Mouse (Mus musculus) midbrain, embryonic 13.5 days (tissue): Measurements from ENCODE around the gene Lmnb2. TPM values are rescaled to one million over a fixed set of nuclear protein-coding genes. Genes with fewer than 3 reads are reported as not detected.

Experiments used
- ATAC-seq: fragments of 200-750 bp; cut with Nextera tagmentation; 2 replicates; pipeline ENCODE4 v1.8.0; 2017; ENCODE audit warnings: mild to moderate bottlenecking, moderate TSS enrichment, moderate library complexity
- H3K27ac ChIP-seq: fragments of 300-500 bp; sonication (generic); 2 replicates; pipeline ENCODE4 v1.5.1; 2015; ENCODE audit warnings: inconsistent platforms, mild to moderate bottlenecking, moderate library complexity
- H3K27me3 ChIP-seq: fragments of 300-500 bp; sonication (generic); 2 replicates; pipeline ENCODE4 v1.6.1; 2015; ENCODE audit warnings: mild to moderate bottlenecking, inconsistent platforms
- H3K36me3 ChIP-seq: fragments of 300-500 bp; sonication (generic); 2 replicates; pipeline ENCODE4 v1.6.1; 2015; ENCODE audit warnings: mild to moderate bottlenecking, inconsistent platforms
- H3K4me1 ChIP-seq: fragments of 300-500 bp; sonication (generic); replicated peaks from 2 replicates; pipeline ENCODE4 v1.6.1; 2015; ENCODE audit warnings: inconsistent platforms
- H3K4me2 ChIP-seq: fragments of 300-500 bp; sonication (generic); replicated peaks from 2 replicates; pipeline ENCODE4 v1.6.1; 2015; ENCODE audit warnings: moderate library complexity, mild to moderate bottlenecking, inconsistent platforms
- H3K4me3 ChIP-seq: fragments of 300-500 bp; sonication (generic); replicated peaks from 2 replicates; pipeline ENCODE4 v1.5.1; 2015; ENCODE audit warnings: mild to moderate bottlenecking, inconsistent platforms
- H3K9ac ChIP-seq: fragments of 300-500 bp; sonication (generic); replicated peaks from 2 replicates; pipeline ENCODE4 v1.6.1; 2015; ENCODE audit warnings: mild to moderate bottlenecking, inconsistent platforms
- H3K9me3 ChIP-seq: fragments of 300-500 bp; sonication (generic); 2 replicates; pipeline ENCODE4 v1.6.1; 2016; ENCODE audit warnings: mild to moderate bottlenecking, inconsistent platforms
- WGBS: fragments of 180-500 bp; shearing (Covaris S2); methylation state at CpG from one replicate; pipeline ENCODE4 v1.1.7; 2015; 5-methylcytosine and 5-hydroxymethylcytosine counted together
- polyA plus RNA-seq: library from polyadenylated mRNA; unstranded; fragments of >200 nt; fragmentation: Nextera tagmentation; extraction: Ambion mirVana; gene quantifications from 2 replicates; pipeline ENCODE4 v1.2.1, GENCODE M21; 2015

Gene Lmnb2
- polyA plus RNA-seq, 1 experiment from 2014 or later, result 48.2 TPM

GRCm38 (mm10) chr10:80902273-80902940 lies 15.6 kb downstream of the Lmnb2 start:
- no peak overlapping the region for H3K9ac ChIP-seq
- no peak overlapping the region for H3K4me2 ChIP-seq
- H3K27me3 ChIP-seq, result no peaks in the 10 kb centered on the region
- no peak for ATAC-seq
- H3K27ac ChIP-seq, result no peak overlapping the region
- H3K4me3 ChIP-seq, result no peak overlapping the region
- peaks cover 19% of the 10 kb centered on the region for H3K4me1 ChIP-seq
- H3K9me3 ChIP-seq, result no peaks in the 10 kb centered on the region
- H3K36me3 ChIP-seq, result peaks cover 74% of the 10 kb centered on the region
- 94% methylated on average over 9 of the region's 9 CpGs for WGBS

DNA sequence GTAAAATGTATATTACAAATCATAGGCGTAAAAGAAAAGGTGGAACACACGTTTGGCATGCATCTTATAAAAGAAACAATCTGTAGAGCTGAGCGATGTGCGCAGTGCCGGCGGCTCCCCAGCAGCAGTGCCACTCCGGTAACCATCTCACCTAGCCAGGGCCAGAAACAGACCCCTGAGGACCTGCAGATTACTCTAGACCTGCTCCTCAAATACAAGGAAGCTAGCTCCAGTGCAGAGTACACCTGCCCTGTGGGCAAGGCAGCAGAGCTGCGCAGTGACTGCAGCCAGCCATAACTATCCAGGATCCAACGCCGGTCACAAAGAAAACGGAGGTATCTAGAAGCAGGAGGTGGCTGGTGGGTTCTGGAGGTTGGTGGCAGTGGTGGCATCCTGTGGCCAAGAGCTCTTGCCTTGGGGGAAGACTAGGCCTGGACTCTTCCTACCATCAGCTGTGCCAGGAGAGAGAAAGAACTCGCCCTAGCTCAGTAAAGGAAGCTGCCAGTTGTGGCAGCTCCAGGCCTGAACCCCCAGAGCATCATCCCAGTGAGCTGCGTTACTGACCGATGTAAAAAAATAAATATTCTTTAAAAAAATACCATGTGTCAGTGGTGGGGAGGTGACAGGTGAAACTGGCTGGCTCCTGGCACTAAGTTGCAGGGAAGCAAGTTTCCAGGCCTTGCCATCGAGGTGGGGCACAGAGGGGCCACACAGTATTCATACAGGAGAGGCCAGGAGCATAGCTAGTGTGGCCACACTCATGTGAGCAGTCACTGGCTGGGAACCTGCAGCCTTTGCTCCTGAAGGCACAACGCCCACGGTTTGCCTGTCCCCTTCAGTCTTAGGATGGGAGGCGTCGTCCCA lies 16.4 kb downstream of the Lmnb2 start:
- no peak for ATAC-seq

DNA sequence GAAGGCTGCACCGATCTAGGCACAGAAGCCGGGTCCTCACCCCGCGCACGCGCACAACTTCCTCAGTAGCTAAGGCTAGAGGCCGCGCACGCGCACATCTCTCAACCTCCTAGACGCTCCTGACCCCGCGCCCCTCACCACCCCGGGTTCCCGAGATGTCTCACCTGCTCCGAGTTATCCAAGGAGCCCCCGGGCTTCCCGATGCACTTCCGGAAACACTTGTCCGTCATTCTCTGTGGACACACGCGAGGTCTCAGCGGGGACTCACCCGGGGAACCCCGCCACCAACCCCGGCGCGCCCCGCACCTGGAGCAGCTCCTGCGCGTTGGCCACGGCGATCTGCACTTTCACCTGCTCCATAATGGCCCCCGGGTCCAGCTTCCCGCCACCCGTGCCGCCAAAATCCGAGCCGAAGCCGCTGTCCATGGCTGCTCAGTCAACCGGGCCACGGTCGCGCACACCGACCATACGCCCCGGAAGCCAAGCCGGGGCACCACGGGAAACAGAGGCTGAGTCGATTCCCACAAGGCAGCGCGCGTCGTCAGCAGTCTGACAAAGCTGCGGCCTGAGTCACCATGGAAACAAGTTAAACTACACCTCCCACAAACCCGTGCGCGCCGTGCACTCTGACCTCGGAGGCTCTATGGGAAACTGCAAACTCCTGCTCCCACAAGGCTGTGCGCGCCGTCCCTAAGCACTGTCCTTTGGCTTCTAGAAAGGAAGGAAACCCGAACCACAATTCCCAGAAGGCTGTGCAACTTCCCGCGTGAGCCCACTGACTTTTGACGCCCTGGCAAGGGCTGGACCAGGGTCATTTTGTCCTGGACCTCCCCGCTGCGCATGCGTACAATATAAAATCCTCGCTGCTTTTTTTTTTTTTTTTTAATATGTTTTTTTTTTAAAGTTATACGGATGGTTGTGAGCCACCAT lies 17.5 kb downstream of the Lmnb2 start, which contains the start of gene Timm13:
Timm13 (minus strand) TSS at position 652 of the 930 bp plus-strand sequence.
- Histone ChIP-seq H3K27me3 (no peaks in the 10 kb centered on the region), H3K4me3 (peak within 1 kb of the TSS; percentile 90), H3K9me3 (no peaks in the 10 kb centered on the region), H3K27ac (peak within 1 kb of the TSS; percentile 89), H3K9ac (peak within 1 kb of the TSS; percentile 89), H3K36me3 (peaks cover 59% of the 10 kb centered on the region), H3K4me2 (peak within 1 kb of the TSS; percentile 78), H3K4me1 (peaks cover 19% of the 10 kb centered on the region)
- under 1% methylated on average over 72 of the region's 72 CpGs for WGBS
- ATAC-seq, result peak; percentile 94

More for the DNA sequence above, 16.4 kb downstream of the Lmnb2 start:
- H3K4me3 ChIP-seq, result peak overlapping the region; percentile 90
- peak overlapping the region; percentile 35 for H3K4me2 ChIP-seq
- no peaks in the 10 kb centered on the region for H3K27me3 ChIP-seq
- H3K27ac ChIP-seq, result peak overlapping the region; percentile 54
- 0 out of 2 replicates have a peak overlapping the region, but pooled peaks have one; percentile 2 for H3K9ac ChIP-seq
- peaks cover 70% of the 10 kb centered on the region for H3K36me3 ChIP-seq
- H3K4me1 ChIP-seq, result peaks cover 19% of the 10 kb centered on the region
- 89% methylated on average over 19 of the region's 19 CpGs for WGBS
- H3K9me3 ChIP-seq, result no peaks in the 10 kb centered on the region

- H3K9ac ChIP-seq, result peak overlapping the region; percentile 89
- no peak; the same call in 1 of the 2 replicates for ATAC-seq
- H3K4me2 ChIP-seq, result peak overlapping the region; percentile 78
- no peaks in the 10 kb centered on the region for H3K27me3 ChIP-seq
- H3K4me1 ChIP-seq, result peaks cover 19% of the 10 kb centered on the region
- H3K36me3 ChIP-seq, result peaks cover 51% of the 10 kb centered on the region
- peak overlapping the region; percentile 90 for H3K4me3 ChIP-seq
- H3K27ac ChIP-seq, result peak overlapping the region; percentile 89
- WGBS, result 14% methylated on average over 25 of the region's 25 CpGs
- no peaks in the 10 kb centered on the region for H3K9me3 ChIP-seq
These were observed 18.3 kb downstream of the Lmnb2 start for GRCm38 (mm10) chr10:80899591-80900317.

DNA sequence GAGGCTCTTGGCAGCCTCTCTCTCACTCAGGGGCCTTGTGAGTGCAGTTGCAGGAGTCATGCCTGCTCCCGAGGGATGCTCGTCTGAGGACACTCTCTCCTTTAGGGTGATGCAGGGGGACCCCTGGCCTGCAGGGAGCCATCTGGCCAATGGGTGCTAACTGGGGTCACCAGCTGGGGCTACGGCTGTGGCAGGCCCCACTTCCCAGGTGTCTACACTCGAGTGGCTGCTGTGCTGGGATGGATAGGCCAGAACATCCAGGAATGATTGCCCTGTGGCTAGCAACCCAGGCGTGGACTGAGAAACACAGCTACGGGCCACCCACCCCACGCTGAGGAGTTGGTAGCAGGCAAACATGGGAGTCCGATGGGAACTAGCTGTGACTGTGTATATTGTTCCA lies 19.0 kb downstream of the Lmnb2 start:
- Histone ChIP-seq H3K4me1 (peaks cover 19% of the 10 kb centered on the region), H3K27ac (no peak overlapping the region), H3K36me3 (peaks cover 44% of the 10 kb centered on the region), H3K4me3 (peak overlapping the region; percentile 90), H3K9me3 (no peaks in the 10 kb centered on the region), H3K27me3 (no peaks in the 10 kb centered on the region), H3K9ac (peak overlapping the region; percentile 89; the same call in 1 of the 2 replicates), H3K4me2 (peak overlapping the region; percentile 78)
- ATAC-seq, result no peak
- WGBS, result 90% methylated on average over 8 of the region's 8 CpGs

DNA sequence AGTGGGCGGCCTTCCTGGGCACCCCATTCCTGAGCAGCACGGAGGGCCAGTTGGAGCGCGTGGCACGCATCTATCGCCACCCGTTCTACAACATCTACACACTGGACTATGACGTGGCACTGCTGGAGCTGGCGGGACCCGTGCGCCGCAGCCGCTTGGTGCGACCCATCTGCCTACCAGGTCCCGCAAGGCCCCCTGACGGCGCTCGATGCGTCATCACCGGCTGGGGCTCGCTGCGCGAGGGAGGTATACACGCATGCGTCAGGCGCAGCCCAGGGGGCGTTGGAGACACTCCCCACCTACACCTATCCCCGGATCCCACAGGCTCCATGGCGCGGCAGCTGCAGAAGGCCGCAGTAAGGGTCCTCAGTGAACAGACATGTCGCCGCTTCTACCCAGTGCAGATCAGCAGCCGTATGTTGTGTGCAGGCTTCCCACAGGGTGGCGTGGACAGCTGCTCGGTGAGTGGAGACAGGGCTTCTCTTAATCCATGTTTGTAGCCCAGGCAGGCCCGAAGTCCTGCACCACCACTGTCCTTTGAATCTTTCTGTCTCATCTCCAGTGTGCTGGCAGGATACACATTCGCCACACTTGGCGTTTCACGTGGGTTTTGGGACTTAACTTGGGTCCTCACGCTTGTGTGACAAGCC lies 20.1 kb downstream of the Lmnb2 start:
- no peaks in the 10 kb centered on the region for H3K27me3 ChIP-seq
- H3K4me1 ChIP-seq, result peaks cover 19% of the 10 kb centered on the region
- ATAC-seq, result no peak
- WGBS, result 29% methylated on average over 41 of the region's 41 CpGs
- H3K36me3 ChIP-seq, result peaks cover 33% of the 10 kb centered on the region
- no peaks in the 10 kb centered on the region for H3K9me3 ChIP-seq
- 0 out of 2 replicates have a peak overlapping the region, but pooled peaks have one; percentile 15 for H3K4me2 ChIP-seq
- peak overlapping the region; percentile 39; the same call in 1 of the 2 replicates for H3K9ac ChIP-seq
- no peak overlapping the region for H3K4me3 ChIP-seq
- H3K27ac ChIP-seq, result no peak overlapping the region

DNA sequence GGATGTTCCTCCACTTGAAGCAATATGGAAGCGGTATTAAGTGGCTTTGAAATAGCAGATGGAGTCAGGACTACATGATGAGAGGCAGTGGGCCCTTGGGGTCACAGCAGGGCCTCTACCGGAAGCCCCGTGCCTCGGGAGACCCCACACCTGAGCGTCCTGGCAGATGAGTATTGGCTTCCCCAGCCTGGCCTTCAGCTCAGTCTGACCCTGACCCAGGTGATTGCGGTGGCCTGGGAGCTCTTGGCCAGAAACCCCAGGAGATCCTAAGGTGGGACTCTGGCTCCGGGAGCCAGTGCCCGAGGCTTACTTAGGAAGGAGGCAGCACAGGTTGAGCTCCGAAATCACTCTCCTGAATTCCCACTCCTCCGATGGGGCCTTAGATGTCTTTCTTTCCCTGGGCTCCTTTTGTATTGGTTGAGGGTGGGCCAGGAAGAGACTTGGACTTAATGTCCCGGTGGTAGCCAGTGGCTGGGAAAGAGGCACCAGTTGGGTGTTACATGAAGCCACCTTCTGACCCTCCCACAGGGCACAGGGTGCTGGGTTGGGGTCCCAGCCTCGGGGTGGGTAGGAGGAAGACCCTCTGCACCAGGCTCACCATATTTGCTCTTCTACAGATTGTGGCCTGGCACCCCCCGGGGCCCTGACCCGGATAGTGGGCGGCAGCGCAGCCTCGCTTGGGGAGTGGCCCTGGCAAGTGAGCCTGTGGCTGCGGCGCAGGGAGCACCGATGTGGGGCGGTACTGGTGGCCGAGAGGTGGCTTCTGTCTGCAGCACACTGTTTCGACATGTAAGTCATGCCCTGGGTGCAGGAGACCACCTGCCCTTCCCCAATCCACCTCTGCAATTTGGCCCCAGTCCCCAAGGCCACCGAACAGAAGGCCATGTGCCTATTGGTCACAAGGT lies 21.2 kb downstream of the Lmnb2 start:
- no peak overlapping the region for H3K4me3 ChIP-seq
- 72% methylated on average over 24 of the region's 24 CpGs for WGBS
- H3K27ac ChIP-seq, result no peak overlapping the region
- H3K27me3 ChIP-seq, result no peaks in the 10 kb centered on the region
- ATAC-seq, result no peak
- no peaks in the 10 kb centered on the region for H3K9me3 ChIP-seq
- no peak overlapping the region for H3K4me2 ChIP-seq
- no peak overlapping the region for H3K9ac ChIP-seq
- peaks cover 19% of the 10 kb centered on the region for H3K4me1 ChIP-seq
- peaks cover 22% of the 10 kb centered on the region for H3K36me3 ChIP-seq

DNA sequence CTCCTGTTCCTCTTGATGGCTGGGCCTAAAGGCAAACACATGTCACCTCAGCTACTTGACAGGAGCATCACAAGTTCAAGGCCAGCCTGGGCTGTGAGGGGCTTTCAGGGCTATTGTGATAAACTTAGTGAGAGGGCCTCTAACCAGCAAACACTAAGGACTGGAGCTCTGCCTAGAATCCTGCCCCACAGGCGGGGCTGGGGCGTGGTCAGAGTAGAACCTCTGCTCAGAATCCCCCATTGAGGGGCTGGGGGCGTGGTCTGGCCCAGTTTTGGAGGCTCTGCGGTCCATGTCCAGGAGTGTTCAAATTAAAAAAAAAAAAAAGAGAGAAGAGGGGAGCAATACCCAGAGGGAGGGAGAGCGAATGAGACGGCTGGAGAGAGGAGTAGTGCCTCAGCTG lies 22.3 kb downstream of the Lmnb2 start:
- H3K4me2 ChIP-seq, result no peak overlapping the region
- H3K27ac ChIP-seq, result no peak overlapping the region
- H3K4me1 ChIP-seq, result peaks cover 19% of the 10 kb centered on the region
- no peaks in the 10 kb centered on the region for H3K9me3 ChIP-seq
- H3K36me3 ChIP-seq, result peaks cover 21% of the 10 kb centered on the region
- H3K4me3 ChIP-seq, result no peak overlapping the region
- 79% methylated on average over 6 of the region's 6 CpGs for WGBS
- no peaks in the 10 kb centered on the region for H3K27me3 ChIP-seq
- no peak for ATAC-seq
- no peak overlapping the region for H3K9ac ChIP-seq

- H3K9ac ChIP-seq, result no peak overlapping the region
- no peak overlapping the region for H3K4me2 ChIP-seq
- no peak overlapping the region for H3K4me3 ChIP-seq
- peaks cover 19% of the 10 kb centered on the region for H3K4me1 ChIP-seq
- peaks cover 2% of the 10 kb centered on the region; the same call in 1 of the 2 replicates for H3K27me3 ChIP-seq
- H3K36me3 ChIP-seq, result peaks cover 21% of the 10 kb centered on the region
- WGBS, result 89% methylated on average over 7 of the region's 7 CpGs
- no peaks in the 10 kb centered on the region for H3K9me3 ChIP-seq
- ATAC-seq, result no peak
- H3K27ac ChIP-seq, result no peak overlapping the region
These were observed 22.9 kb downstream of the Lmnb2 start for GRCm38 (mm10) chr10:80895100-80895499.

GRCm38 (mm10) chr10:80887181-80887580 lies 30.9 kb downstream of the Lmnb2 start:
- H3K4me2 ChIP-seq, result no peak overlapping the region
- H3K4me3 ChIP-seq, result no peak overlapping the region
- H3K36me3 ChIP-seq, result no peaks in the 10 kb centered on the region
- no peak overlapping the region for H3K27ac ChIP-seq
- no peak overlapping the region for H3K9ac ChIP-seq
- 81% methylated on average over 11 of the region's 11 CpGs for WGBS
- H3K9me3 ChIP-seq, result no peaks in the 10 kb centered on the region
- no peak for ATAC-seq
- no peaks in the 10 kb centered on the region for H3K4me1 ChIP-seq
- peaks cover 24% of the 10 kb centered on the region for H3K27me3 ChIP-seq
